Mouse (Mus musculus) lung, postnatal 25 days (tissue): ENCODE measurements around the gene 1700001C19Rik.

ENCODE experiments used
- DNase-seq: peaks from one replicate; pipeline ENCODE4 v3.0.0; 2022; ENCODE audit warnings: low spot score

The 1700001C19Rik gene

GRCm38 (mm10) chr17:47462209-47462608 lies 25.0 kb upstream of the 1700001C19Rik start:
- DNase-seq: no peak

- no peak for DNase-seq
These were observed 24.5 kb upstream of the 1700001C19Rik start for GRCm38 (mm10) chr17:47461688-47462087.

- no peak for DNase-seq
These were observed 22.3 kb upstream of the 1700001C19Rik start for GRCm38 (mm10) chr17:47459341-47459919.

- no peak for DNase-seq
These were observed 21.8 kb upstream of the 1700001C19Rik start for GRCm38 (mm10) chr17:47458936-47459335.

DNA sequence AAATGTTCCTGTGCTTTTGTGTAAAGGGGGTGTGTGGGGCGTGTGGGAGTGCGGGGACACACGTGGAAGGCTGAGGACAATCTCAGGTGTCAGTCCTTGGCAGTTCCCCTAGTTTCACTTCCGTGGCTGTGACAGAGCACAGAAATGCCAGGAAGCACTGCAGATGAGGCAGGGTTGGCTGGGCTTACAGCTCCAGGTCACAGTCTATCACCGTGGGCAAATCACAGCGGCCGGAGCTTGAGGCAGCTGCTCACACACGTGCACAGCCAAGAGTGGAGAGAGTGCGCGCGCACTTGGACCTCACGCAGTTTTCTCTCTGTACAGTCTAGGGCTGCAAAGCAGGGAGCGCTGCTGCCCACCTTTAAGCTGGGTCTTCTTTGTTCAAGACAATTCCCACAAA lies 21.1 kb upstream of the 1700001C19Rik start:
- DNase-seq: no peak

GRCm38 (mm10) chr17:47454675-47455074 lies 17.5 kb upstream of the 1700001C19Rik start:
- no peak for DNase-seq

GRCm38 (mm10) chr17:47452886-47453285 lies 15.7 kb upstream of the 1700001C19Rik start:
- DNase-seq: no peak

GRCm38 (mm10) chr17:47450880-47451565 lies 13.8 kb upstream of the 1700001C19Rik start:
- peak; percentile 79 for DNase-seq

DNA sequence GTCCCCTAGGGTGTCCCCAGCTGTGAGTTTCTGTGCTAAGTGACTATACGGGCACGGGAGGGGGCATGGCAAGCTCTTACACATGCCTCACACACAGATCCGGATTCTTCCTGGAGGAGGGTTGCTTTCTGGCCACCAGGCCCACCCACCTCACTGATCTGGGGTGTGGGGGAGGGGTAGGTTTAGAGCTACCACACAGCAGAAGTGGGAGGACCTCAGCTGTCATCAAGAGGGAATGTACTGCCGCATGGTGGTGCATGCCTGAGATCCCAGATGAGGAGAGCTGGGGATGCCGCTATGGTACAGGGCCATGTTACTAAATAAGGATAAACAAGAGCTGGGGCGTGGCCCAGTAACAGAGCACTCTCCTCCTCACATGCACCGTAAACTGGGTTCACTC lies 13.1 kb upstream of the 1700001C19Rik start:
- no peak for DNase-seq

DNA sequence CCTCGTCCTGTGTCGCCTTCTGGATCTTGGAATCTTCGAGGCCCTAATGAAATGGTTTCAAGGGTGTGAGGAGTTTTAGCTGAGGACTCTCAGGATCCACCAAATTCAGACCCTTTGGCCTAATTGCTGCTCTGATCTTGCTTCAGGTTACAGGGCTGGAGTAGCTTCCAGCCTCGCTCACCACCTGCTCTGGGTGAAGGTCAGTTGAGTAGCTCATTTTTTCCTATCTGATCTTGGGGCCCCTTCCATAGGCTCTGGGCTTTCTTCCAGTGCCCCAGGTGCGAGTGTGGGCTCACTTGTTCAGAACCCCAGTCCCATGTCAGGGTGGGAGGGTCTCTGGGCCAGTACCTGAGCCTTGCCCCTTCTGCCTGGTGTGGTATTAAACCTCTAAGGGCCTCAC lies 12.3 kb upstream of the 1700001C19Rik start:
- no peak for DNase-seq

- no peak for DNase-seq
These were observed 11.6 kb upstream of the 1700001C19Rik start for GRCm38 (mm10) chr17:47448523-47449372.

DNA sequence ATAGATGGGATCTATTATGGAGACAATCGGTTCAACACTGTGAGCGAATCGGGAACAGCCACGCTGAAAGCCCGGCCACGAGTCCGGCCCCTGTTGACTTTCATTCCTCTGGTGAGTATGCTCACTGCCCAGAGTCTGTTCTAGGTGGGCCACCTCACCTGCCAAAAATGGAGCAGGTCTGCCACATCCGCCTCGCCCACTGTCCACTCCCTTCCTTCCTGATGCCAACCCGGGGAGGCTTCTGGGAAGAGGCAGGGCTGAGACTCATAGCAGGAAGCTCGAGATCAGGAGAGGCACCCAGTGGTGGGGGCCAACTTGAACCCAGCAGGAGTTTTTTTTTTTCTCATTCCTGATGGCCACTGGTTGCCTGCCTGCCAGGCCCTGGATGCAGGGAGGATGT lies 9.4 kb upstream of the 1700001C19Rik start:
- no peak for DNase-seq

GRCm38 (mm10) chr17:47446025-47446424 lies 8.8 kb upstream of the 1700001C19Rik start:
- no peak for DNase-seq

DNA sequence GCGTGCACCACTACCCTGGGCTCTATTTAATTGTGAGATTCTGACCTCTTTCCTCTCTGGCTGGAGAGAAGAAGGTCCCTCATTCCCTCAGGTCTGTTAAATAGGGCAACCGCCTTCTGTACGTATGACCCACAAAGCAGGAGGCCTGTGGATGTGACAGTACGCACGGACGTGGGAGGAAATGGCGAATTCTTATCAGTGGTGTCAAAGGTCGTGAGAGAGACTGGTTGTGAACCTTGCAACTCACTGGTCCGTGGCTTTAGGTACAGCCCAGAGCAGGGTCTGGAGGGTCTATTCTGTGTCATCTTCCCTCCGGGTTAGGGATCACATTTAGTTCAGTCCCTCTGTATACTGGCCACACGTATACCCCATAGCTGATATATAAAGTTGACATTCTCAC lies 8.3 kb upstream of the 1700001C19Rik start:
- DNase-seq: no peak

GRCm38 (mm10) chr17:47444113-47444512 lies 6.9 kb upstream of the 1700001C19Rik start:
- peak; percentile 55 for DNase-seq

- DNase-seq: no peak
These were observed 5.1 kb upstream of the 1700001C19Rik start for GRCm38 (mm10) chr17:47442271-47442670.

- no peak for DNase-seq
These were observed 4.3 kb upstream of the 1700001C19Rik start for GRCm38 (mm10) chr17:47441296-47442051.

- no peak for DNase-seq
These were observed 3.2 kb upstream of the 1700001C19Rik start for GRCm38 (mm10) chr17:47440359-47440890.

- DNase-seq: peak; percentile 56
These were observed 2.3 kb upstream of the 1700001C19Rik start for GRCm38 (mm10) chr17:47439396-47440028.

GRCm38 (mm10) chr17:47438611-47439010 lies 1.4 kb upstream of the 1700001C19Rik start:
- DNase-seq: no peak

- peak; percentile 90 for DNase-seq
These were observed 845 bp downstream of the 1700001C19Rik start, which contains the start of gene AI661453 for GRCm38 (mm10) chr17:47436156-47436906. Gene AI661453 (plus strand): TSS chr17:47436615.
